Mouse (Mus musculus) embryonic facial prominence, embryonic 15.5 days (tissue): Measurements from ENCODE around the gene Fam207a. TPM values are rescaled to one million over a fixed set of nuclear protein-coding genes. Genes with fewer than 3 reads are reported as not detected.

Experiments used
- polyA plus RNA-seq: library from polyadenylated mRNA; unstranded; fragments of >200 nt; fragmentation: Nextera tagmentation; extraction: Ambion mirVana; gene quantifications from 2 replicates; pipeline ENCODE4 v1.2.1, GENCODE M21; 2015

Fam207a gene
- polyA plus RNA-seq, 1 experiment from 2014 or later: 37.5 TPM

Other genes starting within 250 kb of the Fam207a start
- gene Adarb1, start 97.5 kb downstream of the Fam207a start, polyA plus RNA-seq: 5.2 and 8.0 TPM in 2 replicates
- gene Itgb2, start 14.5 kb upstream of the Fam207a start, polyA plus RNA-seq: 2.8 and 3.3 TPM in 2 replicates
- 135 and 136 TPM in 2 replicates for gene Pttg1ip, start 65.9 kb upstream of the Fam207a start, polyA plus RNA-seq
- gene Sumo3, start 90.3 kb upstream of the Fam207a start, polyA plus RNA-seq: 323 and 339 TPM in 2 replicates
- 3.1 TPM in 1 of 2 replicates, not detected in the other for gene Gm49325, start 90.4 kb upstream of the Fam207a start, polyA plus RNA-seq
- gene Ube2g2, start 106.5 kb upstream of the Fam207a start, polyA plus RNA-seq: 92.2 and 102 TPM in 2 replicates
- 3.3 and 3.4 TPM in 2 replicates for gene Tspear, start 170.8 kb upstream of the Fam207a start, polyA plus RNA-seq
- 0.60 and 0.85 TPM in 2 replicates for gene Gm19402, start 175.0 kb upstream of the Fam207a start, polyA plus RNA-seq
- gene Gm9508, start 181.4 kb upstream of the Fam207a start, polyA plus RNA-seq: 1.0 and 1.9 TPM in 2 replicates
- gene Gm10272, start 190.8 kb upstream of the Fam207a start, polyA plus RNA-seq: 0.59 TPM in 1 of 2 replicates, not detected in the other
- 2.2 and 2.8 TPM in 2 replicates for gene Gm10024, start 195.7 kb upstream of the Fam207a start, polyA plus RNA-seq
- 0.56 and 1.5 TPM in 2 replicates for gene Gm10142, start 200.0 kb upstream of the Fam207a start, polyA plus RNA-seq
- 1.1 and 1.8 TPM in 2 replicates for gene Krtap12-1, start 204.8 kb upstream of the Fam207a start, polyA plus RNA-seq
- gene Gm10100, start 210.7 kb upstream of the Fam207a start, polyA plus RNA-seq: 0.75 and 1.2 TPM in 2 replicates
- 1.5 and 1.7 TPM in 2 replicates for gene Gm18596, start 226.9 kb upstream of the Fam207a start, polyA plus RNA-seq
- gene Gm9736, start 235.6 kb upstream of the Fam207a start, polyA plus RNA-seq: 1.5 and 1.9 TPM in 2 replicates
- 0.41 and 0.77 TPM in 2 replicates for gene Gm3233, start 243.9 kb upstream of the Fam207a start, polyA plus RNA-seq